Mouse (Mus musculus) cerebellum, adult 8-10 months (tissue): ENCODE data around the gene Litaf.
"Not testable (repeated sequence)": the region's sequence is repeated elsewhere in the genome, so short reads cannot be mapped to it uniquely, and the experiment has no call there.

ENCODE experiments used
- DNase-seq: peaks from one replicate; pipeline ENCODE4 v3.0.0; 2022

Litaf gene

DNA sequence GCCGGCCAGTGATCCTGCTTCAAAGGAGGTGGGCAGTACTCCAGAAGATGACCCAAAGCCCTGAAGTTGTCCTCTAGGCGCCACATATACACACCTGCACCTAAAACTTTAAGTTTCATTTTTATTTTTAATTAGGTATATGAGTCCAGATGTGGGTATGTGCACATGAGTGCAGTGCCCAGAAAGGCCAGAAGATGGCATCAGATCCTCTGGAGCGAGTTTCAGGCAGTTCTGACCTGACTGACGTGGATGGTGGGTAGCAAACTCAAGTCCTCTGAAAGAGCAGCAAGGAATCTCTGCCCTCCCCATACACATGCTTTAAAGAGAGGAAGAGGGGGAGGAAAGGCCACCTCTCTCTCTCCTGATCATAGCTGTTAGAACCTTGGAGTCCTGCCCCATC is 76.1 kb downstream of the Litaf start:
- no peak for DNase-seq

DNA sequence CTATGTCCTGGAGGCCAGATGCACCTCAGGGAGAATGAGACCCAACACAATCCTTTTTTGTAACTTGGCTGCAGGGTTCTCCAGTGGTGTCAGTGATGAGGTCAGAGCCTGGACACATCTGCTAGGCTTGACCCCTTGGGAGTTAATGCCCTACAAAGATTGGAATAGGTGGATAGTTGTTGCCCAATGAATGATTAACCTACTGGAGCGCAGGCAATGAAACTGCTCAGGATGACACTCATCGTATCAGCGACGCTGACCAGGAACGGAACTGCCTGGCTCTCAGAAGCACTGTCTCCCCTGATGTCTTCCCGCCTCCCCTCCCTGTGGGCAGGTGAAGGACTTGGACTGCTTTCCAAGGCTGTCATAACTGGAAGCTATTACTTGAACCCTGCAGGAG is 76.6 kb downstream of the Litaf start:
- no peak for DNase-seq

GRCm38 (mm10) chr16:10988261-10988660 is 77.7 kb downstream of the Litaf start:
- DNase-seq: no peak

- DNase-seq: no peak
Observed at GRCm38 (mm10) chr16:10984534-10984933, 81.4 kb downstream of the Litaf start.

- no peak for DNase-seq
Observed at GRCm38 (mm10) chr16:10981493-10982070, 84.4 kb downstream of the Litaf start.

- DNase-seq: no peak
Observed at GRCm38 (mm10) chr16:10979064-10979803, 86.7 kb downstream of the Litaf start.

GRCm38 (mm10) chr16:10977877-10978276 is 88.1 kb downstream of the Litaf start:
- DNase-seq: no peak

DNA sequence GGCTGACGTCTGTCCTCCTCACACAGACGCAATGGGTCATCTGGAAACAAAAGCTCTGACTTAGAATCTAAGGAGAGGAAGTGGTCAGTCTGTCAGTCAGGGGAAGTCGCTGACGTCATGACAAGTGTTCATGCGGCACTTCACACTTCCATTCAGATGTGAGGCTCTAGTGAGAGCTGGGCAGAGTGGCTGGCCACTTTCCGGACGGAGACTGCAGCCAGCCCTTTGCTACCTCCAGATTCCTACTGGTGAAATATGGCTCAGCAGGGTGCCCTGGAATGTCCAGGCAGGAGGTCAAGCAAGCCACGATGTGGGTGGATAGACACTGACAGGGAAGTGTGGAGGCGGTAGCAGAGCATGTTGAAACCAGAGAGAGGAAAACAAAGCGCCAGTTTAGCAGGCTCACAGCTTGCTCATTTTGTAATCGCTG is 89.7 kb downstream of the Litaf start:
- no peak for DNase-seq

DNA sequence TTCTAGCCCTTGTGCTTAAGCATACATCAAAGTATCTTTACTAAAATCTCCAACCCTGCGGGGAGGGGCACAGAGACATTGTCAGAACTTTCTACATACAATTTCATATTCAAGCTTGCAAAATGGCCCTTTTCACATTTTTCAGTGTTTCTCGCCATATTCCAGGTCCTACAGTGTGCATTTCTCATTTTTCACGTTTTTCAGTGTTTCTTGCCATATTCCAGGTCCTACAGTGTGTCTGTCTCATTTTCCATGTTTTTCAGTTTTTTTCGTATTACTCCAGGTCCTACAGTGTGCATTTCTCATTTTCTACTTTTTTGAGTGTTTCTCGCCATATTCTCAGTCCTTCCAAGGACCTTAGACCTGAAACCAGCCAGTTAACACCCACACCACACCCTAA is 91.0 kb downstream of the Litaf start:
- DNase-seq: no peak

DNA sequence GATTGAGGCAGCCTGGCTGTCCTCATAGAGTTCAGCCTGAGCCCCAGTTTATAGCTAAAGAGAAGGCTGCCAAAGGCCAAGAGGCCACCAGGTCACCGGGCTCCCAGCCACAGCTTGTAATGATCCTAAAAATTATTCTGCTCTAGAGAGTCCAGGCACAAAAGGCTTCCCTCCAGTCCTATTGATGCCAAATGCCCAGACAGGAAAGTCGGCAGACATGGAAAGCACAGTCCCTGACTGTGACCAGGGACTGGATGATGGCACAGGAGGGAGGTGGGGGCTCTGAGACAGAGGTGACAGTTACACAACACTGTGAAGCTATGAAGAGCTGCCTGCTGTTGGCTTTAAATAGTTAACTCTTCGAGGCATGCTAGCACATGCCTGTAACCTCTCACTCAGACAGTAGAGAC is 91.9 kb downstream of the Litaf start:
- no peak for DNase-seq

DNA sequence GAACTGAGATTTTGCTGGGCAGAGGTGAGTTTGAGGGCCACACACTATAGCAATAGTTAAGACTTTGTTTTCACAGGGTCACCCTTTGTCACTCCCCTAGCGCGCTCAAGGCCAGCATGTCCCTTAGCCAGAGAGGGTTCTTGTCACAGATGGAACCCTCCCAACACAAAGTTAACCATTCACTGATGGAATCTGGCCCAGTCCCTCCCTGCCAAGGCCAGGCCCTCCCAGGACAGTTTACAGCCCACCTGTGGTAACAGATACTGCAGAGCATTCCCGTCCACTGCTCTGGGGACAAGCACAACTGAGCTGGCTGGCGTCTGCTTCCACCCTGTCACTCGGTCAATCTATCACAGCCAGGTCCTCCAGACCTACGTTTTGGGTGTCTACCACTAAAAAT is 93.7 kb downstream of the Litaf start:
- no peak for DNase-seq

- DNase-seq: not testable (repeated sequence)
Observed at GRCm38 (mm10) chr16:10969944-10970343, 96.0 kb downstream of the Litaf start.

- no peak for DNase-seq
Observed at GRCm38 (mm10) chr16:10969342-10969741, 96.6 kb downstream of the Litaf start.

- no peak for DNase-seq
Observed at GRCm38 (mm10) chr16:10968299-10968698, 97.7 kb downstream of the Litaf start.

GRCm38 (mm10) chr16:10967756-10968155 is 98.2 kb downstream of the Litaf start:
- no peak for DNase-seq

DNA sequence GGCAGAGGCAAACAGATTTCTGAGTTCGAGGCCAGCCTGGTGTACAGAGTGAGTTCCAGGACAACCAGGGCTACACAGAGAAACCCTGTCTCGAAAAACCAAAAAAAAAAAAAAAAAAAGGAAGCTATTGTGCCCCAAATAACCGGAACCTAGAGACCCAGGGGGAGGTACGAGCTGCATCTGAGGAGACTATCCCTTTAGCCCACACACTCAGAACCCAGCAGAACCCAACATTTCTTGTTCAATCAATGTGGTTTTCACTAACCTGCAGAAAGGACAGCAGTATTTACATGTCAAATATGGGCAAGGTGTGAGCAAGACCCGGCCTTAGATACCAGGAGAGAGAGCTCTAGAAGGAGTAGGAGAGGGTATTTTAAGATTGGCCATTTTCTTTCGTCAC is 98.9 kb downstream of the Litaf start:
- DNase-seq: no peak

GRCm38 (mm10) chr16:10965034-10965433 is 100.9 kb downstream of the Litaf start:
- DNase-seq: no peak

- DNase-seq: no peak
Observed at GRCm38 (mm10) chr16:10960916-10961315, 105.0 kb downstream of the Litaf start.

GRCm38 (mm10) chr16:10958763-10959440 is 107.1 kb downstream of the Litaf start:
- no peak for DNase-seq

GRCm38 (mm10) chr16:10958307-10958706 is 107.7 kb downstream of the Litaf start:
- not testable (repeated sequence) for DNase-seq

DNA sequence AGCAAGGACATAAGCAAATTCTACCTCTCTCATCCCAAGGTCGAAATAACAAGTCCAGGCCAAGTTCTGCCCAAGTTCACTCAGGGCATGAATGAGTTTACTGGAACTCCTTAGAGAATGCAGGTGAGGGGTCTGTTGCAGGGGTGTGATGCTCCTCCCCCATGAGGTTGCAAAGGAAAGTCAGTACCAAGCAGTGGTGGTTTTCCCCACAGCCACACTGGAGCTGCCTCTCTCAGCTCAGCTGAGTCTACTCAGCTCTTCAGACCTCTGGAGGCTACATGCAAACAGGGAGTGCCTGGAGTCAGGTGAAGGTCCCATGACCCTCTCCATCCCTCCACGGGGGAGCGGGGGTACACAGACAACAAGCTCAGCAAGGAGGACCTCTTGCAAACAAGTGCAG is 108.2 kb downstream of the Litaf start:
- DNase-seq: no peak

GRCm38 (mm10) chr16:10956938-10957685 is 108.8 kb downstream of the Litaf start:
- no peak for DNase-seq

DNA sequence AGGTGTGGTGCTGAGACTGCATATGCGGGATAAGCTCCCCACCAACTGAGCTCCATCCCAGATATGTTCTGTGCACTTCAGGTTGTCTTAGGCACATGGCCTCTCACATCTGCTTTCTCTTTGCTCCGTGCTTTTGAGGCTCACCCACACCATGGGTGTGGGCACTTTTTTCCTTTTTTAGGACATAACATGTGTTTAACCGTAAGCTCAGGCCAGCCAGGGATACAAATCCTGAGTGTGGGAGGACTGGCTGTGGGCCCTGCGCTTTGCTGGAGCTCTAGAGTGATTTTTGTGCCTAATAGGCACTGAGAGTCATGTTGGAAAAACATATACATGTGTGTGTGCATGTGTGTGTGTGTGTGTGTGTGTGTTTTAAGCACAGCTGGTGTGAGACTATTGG is 110.9 kb downstream of the Litaf start:
- no peak for DNase-seq
